Mouse (Mus musculus) stomach, embryonic 16.5 days (tissue): Measurements from ENCODE around the gene Tmem51. TPM values are rescaled to one million over a fixed set of nuclear protein-coding genes. Genes with fewer than 3 reads are reported as not detected.

Experiments
- ATAC-seq: fragments of 200-750 bp; cut with Nextera tagmentation; 2 replicates; pipeline ENCODE4 v1.8.0; 2017; ENCODE audit warnings: moderate number of reproducible peaks, moderate TSS enrichment; ENCODE audit not compliant: insufficient read depth, low FRiP score
- H3K27ac ChIP-seq: fragments of 300-500 bp; sonication (generic); 2 replicates; pipeline ENCODE4 v1.5.1; 2014; ENCODE audit warnings: low read length
- H3K27me3 ChIP-seq: fragments of 300-500 bp; sonication (generic); 2 replicates; pipeline ENCODE4 v1.6.1; 2014; ENCODE audit warnings: low read length, control low read depth, mixed read lengths; ENCODE audit not compliant: control insufficient read depth, insufficient read depth
- H3K36me3 ChIP-seq: fragments of 300-500 bp; sonication (generic); 2 replicates; pipeline ENCODE4 v1.6.1; 2014; ENCODE audit warnings: low read length; ENCODE audit not compliant: control insufficient read depth, insufficient read depth
- H3K4me1 ChIP-seq: fragments of 300-500 bp; sonication (generic); 2 replicates; pipeline ENCODE4 v1.6.1; 2014; ENCODE audit warnings: low read length, control low read depth, mixed read lengths; ENCODE audit not compliant: control insufficient read depth, insufficient read depth
- H3K4me2 ChIP-seq: fragments of 300-500 bp; sonication (generic); 2 replicates; pipeline ENCODE4 v1.6.1; 2014; ENCODE audit warnings: low read depth, low read length, mixed read lengths
- H3K4me3 ChIP-seq: fragments of 300-500 bp; sonication (generic); replicated peaks from 2 replicates; pipeline ENCODE4 v1.5.1; 2014; ENCODE audit warnings: mild to moderate bottlenecking, low read length
- H3K9ac ChIP-seq: fragments of 300-500 bp; sonication (generic); 2 replicates; pipeline ENCODE4 v1.6.1; 2014; ENCODE audit warnings: low read length
- H3K9me3 ChIP-seq: fragments of 300-500 bp; sonication (generic); replicated peaks from 2 replicates; pipeline ENCODE4 v1.6.1; 2016; ENCODE audit warnings: low read length, control low read depth; ENCODE audit not compliant: control insufficient read depth
- WGBS: fragments of 180-500 bp; shearing (Covaris S2); extraction: QIAGEN DNeasy Blood & Tissue Kit; methylation state at CpG from one replicate; pipeline ENCODE4 v1.1.7; 2014; 5-methylcytosine and 5-hydroxymethylcytosine counted together
- polyA plus RNA-seq: library from polyadenylated mRNA; unstranded; fragments of >200 nt; fragmentation: Nextera tagmentation; extraction: Ambion mirVana; gene quantifications from 2 replicates; pipeline ENCODE4 v1.2.1, GENCODE M21; 2015

The Tmem51 gene
- 79.2 and 87.9 TPM in 2 replicates for polyA plus RNA-seq

DNA sequence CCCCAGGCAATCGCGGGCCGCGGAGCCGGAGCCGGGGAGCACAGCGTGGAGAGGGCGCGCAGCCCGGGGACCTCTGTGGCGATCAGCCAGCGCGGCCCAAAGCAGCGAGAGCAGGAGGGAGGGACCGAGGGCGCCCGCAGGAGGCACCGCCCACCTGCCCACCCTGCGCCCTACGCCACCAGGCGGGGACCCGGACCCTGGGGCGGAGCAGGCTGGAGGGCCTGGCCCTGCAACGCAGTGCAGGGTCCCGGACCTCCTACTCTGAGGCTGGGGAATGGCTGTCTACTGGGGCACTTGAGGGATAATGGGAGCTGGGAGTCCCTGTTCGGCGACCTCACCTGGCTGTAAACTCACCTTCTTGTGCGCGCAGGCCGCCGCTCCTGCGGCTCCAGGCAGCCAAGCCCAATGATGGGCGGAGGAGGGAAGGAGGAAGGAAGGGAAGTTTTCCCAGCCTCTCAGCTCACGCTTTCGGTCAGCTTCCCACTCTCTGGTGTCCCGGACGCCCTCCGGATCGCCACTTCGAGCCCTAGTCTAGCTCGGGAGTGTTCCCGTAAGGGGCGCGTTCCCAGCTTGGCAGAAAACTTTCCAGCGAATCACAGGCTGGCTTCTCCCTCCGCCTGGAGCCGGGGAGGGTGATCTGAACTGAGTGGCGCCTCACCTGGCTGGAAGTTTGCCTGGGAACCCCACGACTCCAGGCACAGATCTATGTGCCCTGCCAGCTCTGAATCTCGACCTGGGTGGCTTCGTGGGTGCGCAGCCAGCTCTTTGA, at the start of gene Tmem51:
TSS of gene Tmem51 (minus strand) at position 174 of the 769 bp plus-strand sequence.
- Histone ChIP-seq H3K27ac (peak within 1 kb of the TSS; percentile 97), H3K4me2 (peak within 1 kb of the TSS; percentile 69), H3K4me1 (peaks cover 27% of the 10 kb centered on the region), H3K4me3 (peak within 1 kb of the TSS; percentile 79), H3K9ac (peak within 1 kb of the TSS; percentile 93), H3K27me3 (no peaks in the 10 kb centered on the region), H3K9me3 (no peaks in the 10 kb centered on the region), H3K36me3 (no peaks in the 10 kb centered on the region)
- under 1% methylated on average over 52 of the region's 52 CpGs for WGBS
- ATAC-seq = peak; percentile 86

DNA sequence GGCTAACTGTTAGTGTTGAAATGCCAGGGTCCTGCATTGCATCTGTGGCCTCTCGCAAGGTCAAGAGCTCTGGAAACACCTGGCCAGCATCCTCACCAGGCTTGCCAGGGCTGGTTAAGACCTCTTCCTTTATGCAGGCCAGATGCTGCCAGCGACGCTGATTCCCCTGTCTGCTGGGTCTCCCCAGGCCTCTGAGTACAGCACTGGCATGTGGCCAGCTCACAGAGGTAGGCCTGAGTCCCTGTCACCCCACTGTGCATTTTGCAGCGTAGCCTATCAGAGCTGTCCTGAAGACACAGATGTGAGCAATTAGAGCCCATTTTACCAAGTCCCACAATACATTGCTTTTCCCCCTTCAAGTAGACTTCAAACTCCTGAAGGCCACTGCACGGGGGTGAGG, 46.1 kb upstream of the Tmem51 start:
- Histone ChIP-seq H3K4me2 (no peak overlapping the region), H3K9ac (no peak overlapping the region), H3K36me3 (no peaks in the 10 kb centered on the region), H3K4me1 (no peaks in the 10 kb centered on the region), H3K4me3 (no peak overlapping the region), H3K9me3 (no peaks in the 10 kb centered on the region), H3K27me3 (no peaks in the 10 kb centered on the region), H3K27ac (no peak overlapping the region)
- 73% methylated on average over 5 of the region's 5 CpGs for WGBS
- ATAC-seq = no peak

DNA sequence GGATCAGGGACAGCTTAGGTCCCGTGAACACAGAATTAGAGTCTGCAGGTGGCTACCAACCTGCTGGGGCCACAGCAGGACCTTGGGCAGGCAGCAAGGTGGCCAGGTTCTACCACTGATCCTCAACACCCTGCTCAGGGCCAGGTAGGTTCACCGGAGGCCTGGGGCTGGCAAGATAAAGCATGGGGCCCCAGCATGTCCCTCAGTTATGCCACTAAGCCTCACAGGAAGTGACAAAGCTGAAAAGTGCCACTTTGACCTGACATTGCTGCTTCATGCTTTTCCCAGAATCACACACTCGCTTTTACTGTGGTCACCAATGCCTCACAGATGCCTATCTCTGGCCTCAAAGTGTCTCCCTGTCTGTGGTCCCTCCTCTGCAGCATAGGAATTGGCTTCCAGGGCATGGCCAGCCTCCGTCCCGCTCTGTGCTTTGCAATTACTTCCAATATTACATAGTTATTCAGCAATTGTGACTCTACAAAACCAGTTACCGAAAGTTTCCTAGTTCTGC, 43.2 kb upstream of the Tmem51 start:
- Histone ChIP-seq H3K9me3 (no peaks in the 10 kb centered on the region), H3K9ac (no peak overlapping the region), H3K27me3 (no peaks in the 10 kb centered on the region), H3K4me3 (no peak overlapping the region), H3K27ac (no peak overlapping the region), H3K36me3 (no peaks in the 10 kb centered on the region), H3K4me2 (no peak overlapping the region), H3K4me1 (no peaks in the 10 kb centered on the region)
- 83% methylated on average over 6 of the region's 6 CpGs for WGBS
- ATAC-seq = no peak

DNA sequence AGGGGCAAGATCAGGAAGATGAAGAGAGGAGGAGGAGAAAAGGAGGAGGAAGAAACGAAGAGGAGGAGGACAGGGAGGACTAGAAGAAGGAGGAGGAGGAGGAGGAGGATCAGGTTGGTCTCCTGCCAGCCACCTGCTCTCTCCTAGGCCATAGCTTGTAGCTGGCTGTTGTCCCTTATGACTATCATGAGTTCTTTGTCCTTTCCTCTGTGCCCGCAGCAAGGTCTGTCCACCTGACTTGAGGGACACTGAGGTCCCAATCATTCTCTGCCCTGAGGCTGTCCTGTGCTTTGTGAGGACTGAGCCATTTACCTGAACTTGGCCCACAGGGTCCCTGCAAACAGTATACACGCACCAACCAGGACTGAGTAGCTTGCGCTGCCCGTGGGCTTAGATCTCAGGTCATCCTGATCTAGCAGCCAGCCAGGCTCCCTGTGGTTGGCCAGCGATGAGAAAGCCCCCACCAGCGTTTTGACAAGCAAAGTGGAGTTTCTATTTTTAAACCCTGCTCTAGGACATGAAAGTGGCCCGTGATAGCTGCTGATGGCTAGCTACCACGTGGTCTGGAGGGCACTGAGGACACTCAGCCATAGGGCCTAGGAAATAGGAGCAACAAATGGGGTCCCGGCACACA, 42.7 kb upstream of the Tmem51 start:
- Histone ChIP-seq H3K9me3 (no peaks in the 10 kb centered on the region), H3K4me3 (no peak overlapping the region), H3K4me1 (no peaks in the 10 kb centered on the region), H3K9ac (no peak overlapping the region), H3K36me3 (no peaks in the 10 kb centered on the region), H3K27ac (no peak overlapping the region), H3K27me3 (no peaks in the 10 kb centered on the region), H3K4me2 (no peak overlapping the region)
- no peak for ATAC-seq
- WGBS = 65% methylated on average over 10 of the region's 10 CpGs

DNA sequence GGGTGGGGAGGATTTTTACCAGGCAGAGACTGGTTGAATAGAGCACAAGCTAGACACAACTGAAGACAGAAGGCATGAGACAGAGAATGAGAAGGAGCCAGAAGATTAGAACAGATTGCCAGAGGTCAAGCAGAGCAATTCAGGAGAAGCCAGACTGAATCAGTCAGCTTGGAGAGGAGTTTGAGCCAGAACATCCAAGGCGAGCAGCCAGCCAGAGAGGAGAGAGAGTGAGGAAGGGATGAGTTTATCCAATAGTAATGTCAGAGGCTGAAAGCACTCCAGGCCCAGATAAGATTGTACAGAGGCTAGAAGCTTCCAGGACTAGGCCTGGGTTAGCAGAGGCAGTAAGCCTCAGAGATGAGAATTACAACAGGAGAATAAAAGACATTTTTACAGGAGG, 37.1 kb upstream of the Tmem51 start:
- no peak overlapping the region for H3K9ac ChIP-seq
- no peaks in the 10 kb centered on the region for H3K9me3 ChIP-seq
- H3K4me1 ChIP-seq = no peaks in the 10 kb centered on the region
- no peak for ATAC-seq
- H3K36me3 ChIP-seq = no peaks in the 10 kb centered on the region
- WGBS = 23% methylated on average over 1 of the region's 1 CpGs
- H3K4me2 ChIP-seq = no peak overlapping the region
- H3K27ac ChIP-seq = no peak overlapping the region
- no peak overlapping the region for H3K4me3 ChIP-seq
- no peaks in the 10 kb centered on the region for H3K27me3 ChIP-seq

DNA sequence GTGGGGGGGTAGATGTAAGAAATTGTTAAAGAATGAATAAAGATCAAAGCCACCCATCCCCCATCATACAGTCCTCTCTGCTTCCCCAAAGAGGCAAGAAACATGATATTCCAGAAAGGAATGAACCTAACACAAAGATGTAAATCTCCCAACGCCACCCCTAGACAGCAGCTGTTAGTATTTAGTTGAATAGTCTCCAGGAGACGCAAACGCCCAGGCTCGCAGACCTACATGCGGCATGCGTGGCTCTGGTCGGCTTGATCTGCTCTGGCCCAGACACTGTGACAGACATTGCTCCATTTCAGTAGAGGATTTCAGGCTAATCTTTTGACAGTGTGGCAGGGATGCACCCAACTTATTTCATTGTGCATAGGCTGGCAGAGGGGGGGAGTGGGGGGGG, 34.4 kb upstream of the Tmem51 start:
- no peak overlapping the region for H3K9ac ChIP-seq
- no peak overlapping the region for H3K4me3 ChIP-seq
- 37% methylated on average over 7 of the region's 7 CpGs for WGBS
- no peaks in the 10 kb centered on the region for H3K9me3 ChIP-seq
- H3K27ac ChIP-seq = no peak overlapping the region
- no peaks in the 10 kb centered on the region for H3K27me3 ChIP-seq
- no peak overlapping the region for H3K4me2 ChIP-seq
- no peak for ATAC-seq
- H3K4me1 ChIP-seq = no peaks in the 10 kb centered on the region
- no peaks in the 10 kb centered on the region for H3K36me3 ChIP-seq

DNA sequence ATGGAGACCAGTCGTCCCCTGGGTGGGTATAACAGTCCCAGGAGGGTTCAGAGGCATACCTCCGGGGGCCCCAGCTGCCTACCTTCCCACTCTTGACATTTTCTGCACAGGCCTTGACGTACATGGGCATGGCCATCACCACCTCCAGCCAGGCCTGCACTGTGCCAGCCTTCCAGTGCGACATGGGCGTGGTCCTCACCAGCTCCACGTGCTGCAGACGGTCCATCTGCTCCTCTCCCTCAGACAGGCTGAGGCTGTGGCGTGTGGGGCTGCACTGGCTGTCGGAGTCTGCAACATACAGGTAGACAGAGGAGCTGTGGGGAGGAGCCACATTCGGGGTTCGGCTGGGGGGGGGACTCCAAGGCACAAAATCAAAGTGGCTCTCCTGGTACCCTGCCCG, 33.9 kb upstream of the Tmem51 start:
- Histone ChIP-seq H3K9me3 (no peaks in the 10 kb centered on the region), H3K9ac (no peak overlapping the region), H3K4me2 (no peak overlapping the region), H3K4me3 (no peak overlapping the region), H3K4me1 (no peaks in the 10 kb centered on the region), H3K36me3 (no peaks in the 10 kb centered on the region), H3K27me3 (no peaks in the 10 kb centered on the region), H3K27ac (no peak overlapping the region)
- 79% methylated on average over 12 of the region's 12 CpGs for WGBS
- ATAC-seq = no peak

DNA sequence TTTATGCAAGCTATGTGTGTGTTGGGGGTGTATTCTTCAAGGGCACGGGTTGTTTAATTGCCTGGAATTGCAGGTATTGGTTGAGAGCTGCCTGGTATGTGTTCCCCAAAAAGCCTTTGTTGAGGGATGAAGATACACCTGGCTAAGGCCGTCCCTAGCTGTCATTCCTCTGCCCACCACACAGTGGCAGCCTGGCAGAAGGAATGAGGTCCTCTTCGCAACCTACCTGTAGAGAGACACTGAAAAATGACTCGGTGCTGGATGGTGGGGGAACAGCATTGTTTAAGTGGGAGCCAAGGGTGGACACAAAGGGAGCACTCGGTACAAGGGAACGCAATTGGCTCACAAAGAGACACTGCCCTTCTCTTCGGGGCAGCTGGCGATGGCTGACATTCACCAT, 29.2 kb upstream of the Tmem51 start:
- ATAC-seq = no peak
- Histone ChIP-seq H3K9ac (no peak overlapping the region), H3K27ac (no peak overlapping the region), H3K4me3 (no peak overlapping the region), H3K27me3 (no peaks in the 10 kb centered on the region), H3K4me2 (no peak overlapping the region), H3K4me1 (no peaks in the 10 kb centered on the region), H3K36me3 (no peaks in the 10 kb centered on the region), H3K9me3 (no peaks in the 10 kb centered on the region)
- 29% methylated on average over 8 of the region's 8 CpGs for WGBS

DNA sequence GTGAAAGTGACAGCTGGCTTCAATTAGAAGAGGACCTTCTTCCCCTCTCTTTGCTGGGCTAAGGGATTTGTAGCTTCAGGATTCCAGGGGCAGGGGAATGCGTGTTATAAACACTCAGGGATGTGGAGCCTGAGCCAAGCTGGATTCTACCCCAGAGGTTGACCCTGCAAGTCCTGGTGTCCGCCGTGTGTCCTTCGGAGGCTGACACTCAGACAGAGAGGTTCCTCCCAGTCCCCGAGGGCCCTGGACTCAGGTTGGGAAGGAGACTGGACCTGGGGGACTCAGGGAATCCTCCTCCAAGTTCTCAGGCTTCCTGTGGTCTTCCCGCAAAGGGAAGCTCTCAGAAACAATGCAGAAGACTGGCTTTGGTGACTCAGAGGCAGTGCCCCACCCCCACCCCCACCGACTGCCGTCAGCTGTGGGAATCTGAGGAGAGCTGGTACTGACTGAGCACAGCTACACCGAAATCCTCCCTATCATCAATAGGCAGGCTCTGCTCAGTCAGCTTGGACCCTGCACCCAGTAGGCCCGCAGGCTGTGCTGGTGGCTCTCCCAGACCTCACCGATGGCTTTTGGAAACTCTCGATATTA, 19.1 kb upstream of the Tmem51 start:
- Histone ChIP-seq H3K4me2 (no peak overlapping the region), H3K27ac (0 out of 2 replicates have a peak overlapping the region, but pooled peaks have one; percentile 0), H3K36me3 (no peaks in the 10 kb centered on the region), H3K4me3 (no peak overlapping the region), H3K9ac (no peak overlapping the region), H3K4me1 (peaks cover 11% of the 10 kb centered on the region), H3K27me3 (no peaks in the 10 kb centered on the region), H3K9me3 (no peaks in the 10 kb centered on the region)
- 42% methylated on average over 12 of the region's 12 CpGs for WGBS
- ATAC-seq = no peak
